Mouse (Mus musculus): ENCODE data around the gene Aoc1.

GRCm38 (mm10) chr6:48864723-48865122 lies 8.0 kb upstream of the Aoc1 start:
- TF ChIP-seq CTCF (IDR thresholded peaks at IDR 0.05; ENCODE audit: low read depth) (no peak), EP300 (IDR thresholded peaks at IDR 0.05; ENCODE audit: low read depth) (no peak)
